Comparison of ENCODE assay signal across 9 mouse cellular contexts in genomic region chr8:122751342-122751741, GRCm38 (mm10). TPM values are rescaled to one million over a fixed set of nuclear protein-coding genes. Genes with fewer than 3 reads are reported as not detected.
DNase-seq lines count a peak whose midpoint lies in the region; ATAC-seq and TF ChIP-seq lines count a peak whose summit lies in the region.
"Had no signal": no experiment of that assay in that cellular context is flagged by ENCODE, and none has a peak within 500 bp of the region (broad histone marks: within the 10 kb centered on the region; RNA-seq: fewer than 3 reads in every experiment).

No protein-coding gene starts in this region.

- no peaks in the 10 kb centered on the region for H3K4me1 ChIP-seq in lung, postnatal 0 days (ENCODE audit: insufficient read depth, low read depth, low read length)

- H3K4me2 ChIP-seq in lung, postnatal 0 days (replicated peaks; ENCODE audit: low read depth, low read length): no peak overlapping the region
- no peak overlapping the region for H3K4me2 ChIP-seq in myocyte (ENCODE audit: low read depth)

- H3ac ChIP-seq in myocyte (ENCODE audit: control insufficient read depth, insufficient read length): no peak overlapping the region

- H3K27ac ChIP-seq in gastrocnemius, adult 2 months: no peak overlapping the region
- no peak overlapping the region for H3K27ac ChIP-seq in lung, postnatal 0 days (ENCODE audit: low read length)
- H3K27ac ChIP-seq: kidney, postnatal 0 days had no signal

- WGBS in lung, postnatal 0 days: 62% methylated on average over 5 of the region's 5 CpGs

- H3K4me3 ChIP-seq in gastrocnemius, adult 2 months: no peak overlapping the region
- no peak overlapping the region for H3K4me3 ChIP-seq in lung, postnatal 0 days (ENCODE audit: low read depth, low read length)
- no peak overlapping the region for H3K4me3 ChIP-seq in myocyte

- intact Hi-C loops in gastrocnemius, adult 2 months (cut with DNase I): no loop called here

- no peaks in the 10 kb centered on the region for H3K36me3 ChIP-seq in lung, postnatal 0 days (ENCODE audit: insufficient read depth, low read length)
- no peaks in the 10 kb centered on the region for H3K36me3 ChIP-seq in myocyte (ENCODE audit: control insufficient read depth, insufficient read depth)

- no peaks in the 10 kb centered on the region for H3K9me3 ChIP-seq in lung, postnatal 0 days (ENCODE audit: low read length)

- no peak for TF ChIP-seq POLR2A in myocyte (IDR thresholded peaks at IDR 0.05; ENCODE audit: insufficient read length, low read depth)

- no peaks in the 10 kb centered on the region for H3K27me3 ChIP-seq in lung, postnatal 0 days (replicated peaks; ENCODE audit: insufficient read depth, low read length)
- H3K27me3 ChIP-seq in myocyte (ENCODE audit: control insufficient read depth, insufficient read depth, insufficient read length): peaks cover 78% of the 10 kb centered on the region

- no peaks in the 10 kb centered on the region for H3K79me2 ChIP-seq in myocyte (ENCODE audit: control insufficient read depth, insufficient read depth)

- DNase-seq in gastrocnemius, adult 2 months: peak; percentile 34
- no peak for DNase-seq in gastrocnemius, adult 8-10 months (ENCODE audit: low spot score in 2 of 2)
- peak; percentile 40 for DNase-seq in lung, postnatal 0 days (ENCODE audit: low spot score)
- DNase-seq in lung, adult 18-20 months: no peak
- peak; percentile 78 for DNase-seq in cerebellum, adult 9-11 months
- no peak for DNase-seq in thymus, postnatal 36 days
- no peak for DNase-seq in spleen, postnatal 4 days (ENCODE audit: low spot score in 2 of 2)

- ATAC-seq in lung, postnatal 0 days: peak; percentile 38; the same call in 1 of the 2 replicates

- no peak overlapping the region for H3K9ac ChIP-seq in lung, postnatal 0 days (replicated peaks; ENCODE audit: low read depth)

- no peak for TF ChIP-seq EP300 in lung, postnatal 0 days (IDR thresholded peaks at IDR 0.05)

- no peak for TF ChIP-seq CTCF in gastrocnemius, adult 2 months (IDR thresholded peaks at IDR 0.05)
- no peak for TF ChIP-seq CTCF in lung, postnatal 0 days (IDR thresholded peaks at IDR 0.05)

TF ChIP-seq in myocyte, 11 proteins besides CTCF, POLR2A, EP300 and RAD21:
- TF ChIP-seq MYOD1 (IDR thresholded peaks at IDR 0.05; ENCODE audit: control insufficient read depth in 1 of 3, insufficient read length in 2 of 3, low read depth in 2 of 3) (peak in 1 of 3 experiments; percentile 56), REST (IDR thresholded peaks at IDR 0.05; ENCODE audit: insufficient read depth, insufficient read length) (no peak), MYOG (IDR thresholded peaks at IDR 0.05; ENCODE audit: control insufficient read depth in 1 of 3, insufficient read depth in 1 of 3, insufficient read length in 2 of 3, low read depth in 2 of 3) (peak in 2 of 3 experiments; percentile 12 to 71)

RNA-seq across cellular contexts. Expression of gene Acsf3, which starts 23.9 kb away (rescaled TPM):
- 10 to 100 TPM; 11.1 to 16.4 TPM for total RNA-seq in gastrocnemius, adult 2 months (2021)
- 10 to 100 TPM; 10.5 to 13.1 (median 11.5) TPM for total RNA-seq in gastrocnemius, adult 8-10 months (2022)
- polyA plus RNA-seq in lung, postnatal 0 days (2015; fragmentation: Nextera tagmentation; extraction: Ambion mirVana): 10.9 TPM in 2 replicates
- polyA plus RNA-seq in myocyte (2012; fragmentation: generic; extraction: Trizol): 9.3 TPM

RNA-seq across cellular contexts. Expression of gene Cbfa2t3, which starts 52.4 kb away (rescaled TPM):
- 10 to 100 TPM; 18.8 to 23.4 TPM for total RNA-seq in gastrocnemius, adult 2 months (2021)
- 10 to 100 TPM; 12.3 to 22.0 (median 17.2) TPM for total RNA-seq in gastrocnemius, adult 8-10 months (2022)
- polyA plus RNA-seq in lung, postnatal 0 days (2015; fragmentation: Nextera tagmentation; extraction: Ambion mirVana): 15.0 and 17.0 TPM in 2 replicates
- polyA plus RNA-seq in myocyte (2012; fragmentation: generic; extraction: Trizol): 29.5 TPM

Comparison
In these comparisons a context has a peak if more than half of its experiments do, and no peak if none do; other contexts are left out.
1. DNase-seq: peak in gastrocnemius, adult 2 months (single experiment), lung, postnatal 0 days (single experiment) and cerebellum, adult 9-11 months (single experiment); none in gastrocnemius, adult 8-10 months (0 of 2), lung, adult 18-20 months (0 of 2), thymus, postnatal 36 days (0 of 2) and spleen, postnatal 4 days (0 of 2).